Mouse (Mus musculus): ENCODE data around the gene Trpc4.

The Trpc4 gene

GRCm38 (mm10) chr3:54266943-54267342, 111.1 kb downstream of the Trpc4 start:
- in situ Hi-C loops (cut with MboI, MseI) = no loop called here

DNA sequence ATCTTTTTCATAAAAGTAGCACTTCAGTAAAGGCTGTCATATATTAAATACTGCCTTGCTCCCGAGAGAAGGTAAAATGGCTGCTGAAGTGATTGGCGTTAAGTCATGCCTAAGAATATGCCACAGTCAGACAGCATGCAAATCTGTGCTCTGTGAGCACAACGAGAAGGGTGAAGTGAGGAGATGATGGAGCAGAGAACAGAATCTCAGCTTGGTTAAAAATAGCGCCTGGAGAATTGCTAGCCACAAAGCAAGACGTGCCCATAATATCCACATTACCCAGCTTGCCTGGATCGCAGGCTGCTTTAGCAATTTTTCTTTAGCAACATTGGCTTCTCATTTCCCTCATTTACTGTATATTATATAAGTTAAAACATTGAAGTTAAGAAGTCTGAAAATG, 113.3 kb downstream of the Trpc4 start:
- in situ Hi-C loops (cut with MboI, MseI) = no loop called here

DNA sequence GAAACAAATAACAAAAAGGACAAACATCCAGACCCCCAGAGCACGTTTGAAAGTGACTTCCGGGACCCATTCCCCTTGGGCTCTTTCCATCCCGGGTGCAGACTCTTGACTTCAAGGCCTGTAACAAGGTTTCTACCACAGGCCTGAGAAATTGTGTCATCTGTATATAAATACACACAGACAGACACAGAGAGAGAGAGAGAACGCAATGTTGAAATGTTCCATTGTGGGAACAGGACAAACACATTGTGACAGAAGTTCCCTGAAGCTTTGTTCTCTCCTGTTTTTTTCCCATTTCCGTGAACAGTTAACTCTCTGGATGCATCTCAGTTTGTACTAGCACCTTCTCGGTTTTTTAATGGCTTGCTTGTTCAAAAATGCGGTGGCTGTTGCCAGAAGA, 118.8 kb downstream of the Trpc4 start:
- in situ Hi-C loops (cut with MboI, MseI) = no loop called here

DNA sequence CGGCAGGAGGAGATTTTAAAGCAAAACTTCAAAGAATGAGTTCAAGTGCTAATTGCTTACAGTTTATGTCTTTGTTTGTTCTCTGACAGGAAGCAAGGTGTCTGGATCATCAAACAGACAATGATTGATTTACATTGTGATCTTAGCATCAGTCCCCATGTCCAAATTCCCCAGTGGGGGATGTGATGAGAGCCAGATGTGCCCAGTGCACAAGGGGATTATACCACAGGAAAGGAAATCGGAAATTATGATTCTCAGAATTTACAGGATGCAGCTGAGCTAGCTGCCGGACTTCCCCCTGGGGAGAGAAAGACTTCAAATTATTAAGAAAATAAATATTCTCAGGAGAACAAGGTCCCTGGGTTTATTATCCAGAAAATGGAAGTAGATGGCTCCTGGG, 133.9 kb downstream of the Trpc4 start:
- in situ Hi-C loops (cut with MboI, MseI) = no loop called here

DNA sequence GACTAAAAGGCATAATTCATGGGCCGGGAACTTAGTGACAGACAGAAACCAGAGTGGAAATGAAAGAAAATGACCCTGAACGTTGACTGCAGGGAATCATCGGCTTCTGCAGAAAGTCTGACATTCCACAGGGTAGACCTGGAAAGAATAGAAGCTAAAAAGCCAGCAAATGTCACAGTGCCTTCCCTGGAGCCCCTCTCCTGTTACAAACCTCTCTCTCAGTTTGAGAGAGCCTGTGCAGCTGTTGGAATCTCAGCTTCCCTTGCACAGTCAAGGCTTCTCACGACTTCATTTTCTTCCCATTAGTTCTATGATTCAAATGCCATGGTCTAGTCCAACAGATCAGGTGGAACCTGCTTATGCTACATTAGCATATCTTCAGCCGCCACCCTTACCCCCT, 154.8 kb downstream of the Trpc4 start:
- in situ Hi-C loops (cut with MboI, MseI) = no loop called here

DNA sequence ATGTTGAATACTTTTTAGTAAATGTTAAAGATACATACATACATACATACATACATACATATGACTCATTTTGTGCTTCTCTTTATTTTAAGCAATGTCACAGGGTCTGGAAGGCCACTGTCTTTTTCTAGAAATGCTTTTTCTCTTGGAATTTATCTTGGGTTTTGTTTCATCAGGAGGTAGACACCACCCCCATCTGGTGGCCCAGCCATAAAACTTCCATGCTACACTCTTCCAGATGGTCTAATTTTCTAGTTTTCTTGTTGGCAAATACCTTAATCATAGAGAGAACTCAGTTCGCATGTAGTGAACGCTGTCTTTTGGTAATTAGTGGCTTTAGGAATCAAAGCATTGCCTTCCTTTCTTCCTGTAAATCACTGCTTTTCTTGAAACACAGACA, 158.2 kb downstream of the Trpc4 start:
- in situ Hi-C loops (cut with MboI, MseI) = no loop called here

DNA sequence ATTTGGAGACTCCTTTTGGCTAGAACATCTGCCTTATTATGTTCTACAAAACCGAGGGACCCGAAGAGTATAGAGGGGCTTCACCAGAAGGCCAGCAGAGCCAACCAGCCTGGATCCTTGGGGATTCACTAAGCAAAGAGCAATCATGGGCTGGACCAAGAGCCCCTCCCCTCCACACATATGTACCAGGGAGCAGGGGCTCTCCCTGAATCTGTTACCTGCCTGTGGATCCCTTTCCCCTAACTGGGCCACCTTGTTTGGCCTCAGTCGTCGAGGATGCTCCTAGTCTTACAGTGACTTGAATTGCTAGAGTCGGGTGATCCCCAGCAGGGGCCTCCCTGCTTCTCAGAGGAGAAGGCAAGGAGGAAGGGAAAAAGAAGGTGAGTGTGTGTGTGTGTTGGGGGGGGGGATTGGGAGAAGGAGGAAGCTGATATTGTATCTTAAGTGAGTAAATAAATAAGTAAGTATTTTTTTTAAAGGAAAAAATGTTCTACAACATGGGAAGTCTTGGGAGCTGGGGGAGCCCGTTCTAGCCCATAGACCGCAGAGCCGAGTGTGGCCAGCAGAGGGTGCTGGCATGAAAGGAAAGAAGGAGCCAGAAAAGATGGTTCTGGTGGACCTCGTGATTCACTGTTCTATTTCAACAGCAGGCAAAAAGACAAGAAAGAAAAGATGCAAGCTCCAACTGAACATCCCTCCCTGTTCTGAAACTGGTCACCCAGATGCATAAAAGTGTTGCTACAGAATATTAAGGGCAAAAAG, 197.2 kb downstream of the Trpc4 start:
- in situ Hi-C loops (cut with MboI, MseI) = loop anchor here (10.0 kb wide), 1 partner anchor 332 kb away; no protein-coding TSS in a partner anchor

GRCm38 (mm10) chr3:54357561-54357960, 201.7 kb downstream of the Trpc4 start:
- in situ Hi-C loops (cut with MboI, MseI) = loop anchor here (10.0 kb wide), 1 partner anchor 327 kb away; no protein-coding TSS in a partner anchor

- in situ Hi-C loops (cut with MboI, MseI) = loop anchor here (10.0 kb wide), 1 partner anchor 326 kb away; no protein-coding TSS in a partner anchor
These were observed 202.8 kb downstream of the Trpc4 start for GRCm38 (mm10) chr3:54358463-54359189.

GRCm38 (mm10) chr3:54360897-54361296, 205.1 kb downstream of the Trpc4 start, which contains the start of gene Postn:
TSS of gene Postn (plus strand) at chr3:54361109.
- in situ Hi-C loops (cut with MboI, MseI) = no loop called here

- in situ Hi-C loops (cut with MboI, MseI) = no loop called here
These were observed 205.8 kb downstream of the Trpc4 start for GRCm38 (mm10) chr3:54361656-54362055.
